Mouse (Mus musculus): ENCODE data around the gene Htr2b.
A peak's percentile ranks its signal among the peaks of the same experiment; 100 is the strongest.

Htr2b gene

DNA sequence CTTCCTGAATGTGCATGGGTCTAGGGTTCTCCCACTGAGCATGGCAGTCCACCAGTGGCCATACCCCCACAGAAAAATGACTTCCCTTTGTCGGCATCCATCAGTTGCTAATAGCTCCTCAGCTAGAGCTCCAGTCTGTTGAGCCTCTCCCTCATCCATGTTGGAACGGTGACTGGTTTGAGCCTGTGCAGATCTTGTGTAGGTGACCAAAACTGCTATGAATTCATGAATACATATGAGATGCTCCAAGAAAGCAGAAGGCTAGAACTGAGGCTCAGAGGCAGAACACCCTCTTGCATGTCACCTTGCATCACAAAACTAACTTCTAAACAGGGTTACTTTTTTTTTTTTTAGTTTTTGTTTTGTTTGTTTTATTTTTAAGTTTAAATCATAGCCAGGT lies 35.2 kb downstream of the Htr2b start:
- no peak for DNase-seq (ENCODE audit: low read depth)

DNA sequence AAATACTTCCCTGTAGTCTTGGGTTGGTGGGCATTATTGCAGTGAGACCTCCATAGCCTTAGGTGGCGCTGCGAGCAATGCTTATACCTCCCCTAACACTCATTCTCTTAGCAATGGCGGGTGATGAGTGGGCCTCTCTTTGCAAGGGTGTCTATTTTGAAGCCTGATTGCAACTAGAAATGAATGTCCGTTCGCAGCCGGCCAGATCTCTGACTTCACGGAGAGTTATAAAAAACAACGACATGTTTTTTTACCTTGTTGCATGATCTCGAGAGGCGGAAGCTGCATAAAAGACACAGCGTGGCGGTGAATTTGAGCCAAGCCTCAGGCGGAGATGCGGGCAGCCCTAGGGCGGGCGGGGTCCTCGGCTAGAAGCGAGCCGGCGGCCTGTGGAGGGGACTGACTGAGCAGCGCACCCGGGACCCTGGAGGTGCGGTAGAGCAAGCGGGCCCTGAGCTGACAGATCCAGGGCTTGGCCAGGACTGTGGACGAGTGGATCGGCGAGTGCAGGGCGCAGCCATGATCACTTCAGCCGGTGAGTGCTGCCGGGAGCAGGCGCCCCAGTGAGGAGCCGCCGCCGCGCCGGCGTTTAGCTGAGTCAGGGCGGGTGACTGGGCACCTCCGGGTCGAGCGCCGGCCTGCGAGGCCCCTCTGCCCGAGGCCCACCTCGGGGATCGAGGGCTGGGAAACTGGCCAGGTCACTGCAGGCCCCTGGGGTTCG lies 47.3 kb downstream of the Htr2b start, which contains the start of gene Psmd1:
TSS of gene Psmd1 (plus strand) at position 117 of the 721 bp plus-strand sequence.
- DNase-seq (ENCODE audit: low read depth), result peak; percentile 93

GRCm38 (mm10) chr1:86062523-86062922 lies 49.2 kb downstream of the Htr2b start:
- no peak for DNase-seq (ENCODE audit: low read depth)

- DNase-seq (ENCODE audit: low read depth), result peak; percentile 96
Observed at GRCm38 (mm10) chr1:86058856-86059769, 52.7 kb downstream of the Htr2b start.

DNA sequence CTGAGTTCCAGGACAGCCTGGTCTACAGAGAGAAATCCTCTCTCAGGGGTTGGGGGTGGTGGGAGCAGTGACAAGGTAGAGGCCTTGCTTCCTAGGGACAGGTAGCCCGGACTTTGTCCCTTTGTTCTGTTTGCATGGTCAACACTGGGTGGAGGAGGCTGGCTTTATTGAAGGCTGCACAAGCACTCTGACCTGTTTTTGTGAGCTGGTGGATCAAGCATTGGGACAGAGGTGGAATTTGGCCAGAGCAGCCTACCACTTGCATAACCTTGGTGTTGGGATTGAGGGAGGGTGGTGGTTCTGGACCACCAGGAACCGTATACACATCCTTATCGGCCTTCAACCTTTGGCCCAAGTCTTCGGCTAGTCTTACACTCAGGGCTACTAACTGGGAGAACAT lies 55.5 kb downstream of the Htr2b start:
- no peak for DNase-seq (ENCODE audit: low read depth)

DNA sequence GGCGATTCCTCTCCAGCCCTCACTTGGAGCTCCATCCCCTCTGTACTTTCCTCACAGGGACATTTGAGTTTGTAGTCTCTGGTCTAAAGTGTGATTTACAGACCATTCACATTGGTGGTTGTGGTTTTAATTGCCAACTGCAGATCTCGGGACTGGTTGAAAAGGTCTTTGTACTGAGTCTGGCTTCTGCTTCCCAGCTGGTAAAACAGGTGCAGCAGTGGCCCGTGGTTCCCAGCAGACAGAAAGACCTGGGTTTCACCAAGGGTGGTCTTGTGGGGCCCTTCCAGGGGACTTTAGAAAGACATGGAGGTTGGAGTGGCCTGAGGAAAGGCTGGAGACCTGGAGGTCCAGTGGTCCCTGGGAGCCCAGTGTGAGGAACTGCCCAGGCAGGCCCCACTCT lies 56.8 kb downstream of the Htr2b start:
- no peak for DNase-seq (ENCODE audit: low read depth)

DNA sequence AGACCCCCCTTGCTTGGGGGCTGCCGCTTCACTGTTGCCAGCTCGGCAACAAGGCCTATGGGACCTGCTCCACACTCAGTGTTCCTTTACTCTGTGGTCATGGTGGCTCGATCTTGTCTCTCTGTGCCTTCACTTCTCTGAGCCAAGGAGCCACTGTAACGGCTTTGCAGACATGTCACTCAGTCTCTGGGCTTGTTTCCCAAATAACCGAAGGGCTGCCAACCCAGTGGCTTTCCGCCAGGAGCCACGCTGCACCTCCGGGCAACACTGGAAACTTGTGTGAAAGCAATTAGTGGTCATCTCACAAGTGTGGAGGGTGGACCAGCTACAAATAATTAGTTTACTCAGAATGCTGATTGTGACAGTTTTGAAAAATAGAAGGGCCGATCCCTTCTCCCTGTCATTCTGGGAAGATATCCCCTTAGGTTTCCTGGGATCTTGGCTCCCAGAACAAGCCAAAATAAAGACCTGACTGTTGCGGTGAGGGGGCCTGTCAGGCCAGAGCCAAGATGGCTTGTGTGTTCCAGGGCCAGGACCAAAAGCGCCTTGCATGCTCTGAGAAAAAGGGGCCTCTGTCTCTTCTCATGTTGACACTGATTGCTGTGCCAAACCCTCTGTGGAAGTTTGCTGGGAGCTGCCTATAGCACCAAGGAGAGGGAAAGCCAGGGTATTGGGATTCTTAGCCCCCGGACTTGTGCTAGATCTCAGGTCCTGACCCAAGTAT lies 58.4 kb downstream of the Htr2b start:
- DNase-seq (ENCODE audit: low read depth), result no peak

Measured in c-Kit-positive CD71-positive TER-119-negative erythroid progenitor cells, embryonic 14.5 days (primary cell).